Mouse (Mus musculus) kidney, adult 2 months (tissue): ENCODE data around the gene Cypt15.

Experiments
- CTCF ChIP-seq: fragments of 200-500 bp; conservative IDR thresholded peaks from 2 replicates; pipeline ENCODE4 v1.5.1; 2011; ENCODE audit warnings: low read depth, mild to moderate bottlenecking, control low read depth, low read length, moderate library complexity, mixed read lengths; ENCODE audit not compliant: insufficient read depth, insufficient read length
- POLR2A ChIP-seq: fragments of 200-500 bp; IDR thresholded peaks from one replicate; pipeline ENCODE4 v1.6.1; 2011; ENCODE audit warnings: low read depth, low read length, control low read depth

- TF ChIP-seq CTCF (no peak), POLR2A (no peak)
Measured at GRCm38 (mm10) chrX:39370932-39371331, 24.9 kb downstream of the Cypt15 start.
